Comparison of ENCODE assay signal across 10 mouse cellular contexts in the genomic region with DNA sequence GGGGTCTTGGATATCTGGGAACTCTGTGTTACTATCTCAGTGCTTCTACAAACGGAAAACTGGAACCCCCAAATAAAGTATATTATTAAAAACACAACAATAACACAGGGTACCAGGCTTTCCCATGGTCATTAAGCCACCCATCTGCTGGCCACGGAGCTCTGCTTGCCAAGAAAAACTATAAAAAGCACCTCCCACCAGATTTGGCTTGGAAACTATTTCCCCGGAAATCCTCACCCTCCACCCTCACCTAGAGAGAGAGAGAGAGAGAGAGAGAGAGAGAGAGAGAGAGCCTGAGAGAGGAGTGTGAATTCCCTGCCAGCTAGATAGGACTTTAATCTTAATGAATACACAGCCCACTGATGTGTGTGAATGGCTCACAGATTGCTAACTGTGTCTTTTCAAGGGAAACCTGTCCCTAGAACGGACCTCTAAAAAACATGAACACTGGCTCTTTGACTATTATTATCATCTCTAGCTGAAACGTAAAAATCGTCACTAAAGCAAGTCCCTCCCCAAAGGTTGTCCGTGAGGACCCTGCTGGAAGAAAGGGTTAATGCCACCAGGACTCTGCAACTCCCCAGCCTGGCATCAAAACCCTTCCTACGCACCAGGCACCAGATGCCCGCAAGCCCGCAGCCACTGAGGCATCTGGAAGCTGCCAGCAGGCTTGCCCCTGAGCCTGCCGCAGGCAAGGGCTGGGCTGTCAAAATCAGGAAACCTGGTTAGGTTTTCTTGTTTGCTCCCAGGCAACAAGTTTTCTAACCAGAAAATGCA. TPM values are rescaled to one million over a fixed set of nuclear protein-coding genes. Genes with fewer than 3 reads are reported as not detected.
DNase-seq lines count a peak whose midpoint lies in the region; ATAC-seq and TF ChIP-seq lines count a peak whose summit lies in the region.
"Had no signal": no experiment of that assay in that cellular context is flagged by ENCODE, and none has a peak within 500 bp of the region (broad histone marks: within the 10 kb centered on the region; RNA-seq: fewer than 3 reads in every experiment).

No protein-coding gene starts in this region.

- no peaks in the 10 kb centered on the region for H3K36me3 ChIP-seq in limb, embryonic 12.5 days
- H3K36me3 ChIP-seq in limb, embryonic 10.5 days = no peaks in the 10 kb centered on the region
- H3K36me3 ChIP-seq in heart, embryonic 14.5 days (ENCODE audit: control insufficient read depth, insufficient read depth, low read length) = no peaks in the 10 kb centered on the region
- no peaks in the 10 kb centered on the region for H3K36me3 ChIP-seq in midbrain, postnatal 0 days (ENCODE audit: insufficient read depth, low read length)

- peaks cover 55% of the 10 kb centered on the region for H3K27me3 ChIP-seq in limb, embryonic 12.5 days
- peaks cover 64% of the 10 kb centered on the region for H3K27me3 ChIP-seq in limb, embryonic 10.5 days (ENCODE audit: low read depth, poor library complexity, severe bottlenecking)
- peaks cover 11% of the 10 kb centered on the region for H3K27me3 ChIP-seq in heart, embryonic 14.5 days (ENCODE audit: control insufficient read depth, insufficient read depth, low read length)
- peaks cover 14% of the 10 kb centered on the region for H3K27me3 ChIP-seq in midbrain, postnatal 0 days (ENCODE audit: insufficient read depth, low read length)

- WGBS in limb, embryonic 12.5 days = 49% methylated on average over 11 of the region's 11 CpGs
- WGBS in limb, embryonic 10.5 days = 67% methylated on average over 11 of the region's 11 CpGs
- 20% methylated on average over 11 of the region's 11 CpGs for WGBS in heart, embryonic 14.5 days
- WGBS in midbrain, postnatal 0 days = 37% methylated on average over 11 of the region's 11 CpGs

- no peak overlapping the region for H3K27ac ChIP-seq in limb, embryonic 12.5 days
- H3K27ac ChIP-seq in limb, embryonic 10.5 days = no peak overlapping the region
- peak overlapping the region; percentile 78 to 92 for H3K27ac ChIP-seq in heart, embryonic 14.5 days (replicated peaks in 1 of 2; ENCODE audit: control insufficient read depth in 1 of 2, insufficient read depth in 1 of 2, low read depth in 2 of 2, low read length in 2 of 2)
- no peak overlapping the region for H3K27ac ChIP-seq in midbrain, postnatal 0 days (ENCODE audit: low read depth, low read length)
- H3K27ac ChIP-seq: liver, embryonic 14.5 days had no signal

- H3K4me1 ChIP-seq in limb, embryonic 12.5 days (replicated peaks) = peaks cover 51% of the 10 kb centered on the region
- peaks cover 47% of the 10 kb centered on the region for H3K4me1 ChIP-seq in limb, embryonic 10.5 days
- peaks cover 41 to 66% of the 10 kb centered on the region in 2 experiments for H3K4me1 ChIP-seq in heart, embryonic 14.5 days (ENCODE audit: control insufficient read depth in 2 of 2, insufficient read depth in 2 of 2, low read length in 2 of 2)
- H3K4me1 ChIP-seq in midbrain, postnatal 0 days (ENCODE audit: insufficient read depth, low read length) = peaks cover 16% of the 10 kb centered on the region

- H3K9ac ChIP-seq in limb, embryonic 12.5 days (replicated peaks) = no peak overlapping the region
- H3K9ac ChIP-seq in heart, embryonic 14.5 days (ENCODE audit: low read length) = peak overlapping the region; percentile 88
- no peak overlapping the region for H3K9ac ChIP-seq in midbrain, postnatal 0 days (replicated peaks; ENCODE audit: low read length, poor library complexity, severe bottlenecking)
- H3K9ac ChIP-seq: liver, embryonic 14.5 days had no signal

- H3K9me3 ChIP-seq in limb, embryonic 12.5 days = no peaks in the 10 kb centered on the region
- H3K9me3 ChIP-seq in limb, embryonic 10.5 days (replicated peaks) = no peaks in the 10 kb centered on the region
- H3K9me3 ChIP-seq in heart, embryonic 14.5 days (ENCODE audit: control insufficient read depth, low read length) = no peaks in the 10 kb centered on the region
- H3K9me3 ChIP-seq in midbrain, postnatal 0 days (ENCODE audit: low read length) = no peaks in the 10 kb centered on the region

- TF ChIP-seq CTCF in midbrain, postnatal 0 days (IDR thresholded peaks at IDR 0.05) = 0 out of 2 replicates have a peak, but pooled peaks have one; percentile 1

- H3K4me2 ChIP-seq in limb, embryonic 12.5 days = peak overlapping the region; percentile 73
- H3K4me2 ChIP-seq in heart, embryonic 14.5 days (ENCODE audit: low read length) = peak overlapping the region; percentile 75
- 0 out of 2 replicates have a peak overlapping the region, but pooled peaks have one; percentile 9 for H3K4me2 ChIP-seq in midbrain, postnatal 0 days (ENCODE audit: low read depth, low read length, poor library complexity, severe bottlenecking)

- H3K4me3 ChIP-seq in limb, embryonic 12.5 days (replicated peaks) = no peak overlapping the region
- H3K4me3 ChIP-seq in limb, embryonic 10.5 days = no peak overlapping the region
- H3K4me3 ChIP-seq in heart, embryonic 14.5 days (ENCODE audit: control insufficient read depth in 1 of 2, insufficient read depth in 1 of 2, low read depth in 1 of 2, low read length in 2 of 2) = peak overlapping the region; percentile 70 to 78
- peak overlapping the region; percentile 3; the same call in 1 of the 2 replicates for H3K4me3 ChIP-seq in midbrain, postnatal 0 days (ENCODE audit: low read depth, low read length)

- ATAC-seq in limb, embryonic 12.5 days (ENCODE audit: insufficient number of reproducible peaks, insufficient read depth, low FRiP score, low TSS enrichment, low read depth) = no peak
- no peak for ATAC-seq in heart, embryonic 14.5 days (ENCODE audit: insufficient number of reproducible peaks, insufficient read depth, low FRiP score, low read depth)
- no peak for ATAC-seq in midbrain, postnatal 0 days (ENCODE audit: low FRiP score)
- ATAC-seq in megakaryocyte-erythroid progenitor cell, adult 5-6 weeks (replicated peaks; ENCODE audit: low FRiP score, low TSS enrichment, poor library complexity, severe bottlenecking) = no peak

- peak; percentile 35 for DNase-seq in adrenal gland, postnatal 14 days
- no peak for DNase-seq in adrenal gland, postnatal 36 days
- DNase-seq in limb, embryonic 10.5 days (ENCODE audit: low spot score) = no peak
- peak; percentile 51 for DNase-seq in midbrain, postnatal 0 days (ENCODE audit: low spot score)
- no peak for DNase-seq in cerebellum, adult 18-20 months
- DNase-seq: cerebellum, adult 8-10 months had no signal

RNA-seq across cellular contexts. Expression of gene Nfatc2, which starts 12.7 kb away (rescaled TPM):
- 2.7 and 7.6 TPM in 2 replicates for total RNA-seq in adrenal gland, postnatal 14 days (2021)
- total RNA-seq in adrenal gland, postnatal 36 days (2021) = 1 to 10 TPM; 2.6 to 3.0 TPM
- polyA plus RNA-seq in limb, embryonic 12.5 days (2016; fragmentation: Nextera tagmentation; extraction: Ambion mirVana) = 5.3 and 5.5 TPM in 2 replicates
- polyA plus RNA-seq in limb, embryonic 10.5 days (2016; fragmentation: Nextera tagmentation; extraction: Ambion mirVana) = 1.0 and 3.2 TPM in 2 replicates
- 13.0 and 13.2 TPM in 2 replicates for polyA plus RNA-seq in heart, embryonic 14.5 days (2014; fragmentation: Nextera tagmentation; extraction: Ambion mirVana)
- 5.1 and 6.4 TPM in 2 replicates for total RNA-seq in midbrain, postnatal 0 days (2014; rRNA removed)
- polyA plus RNA-seq in midbrain, postnatal 0 days (2015; fragmentation: Nextera tagmentation; extraction: Ambion mirVana) = 7.3 and 8.2 TPM in 2 replicates
- total RNA-seq in megakaryocyte-erythroid progenitor cell, adult 5-6 weeks (2014; fragmentation: Nextera tagmentation) = 0.44 and 0.69 TPM in 2 replicates
- total RNA-seq in megakaryocyte-erythroid progenitor cell, adult 5-6 weeks (2017) = 0.33 and 0.46 TPM in 2 replicates

Comparison
In these comparisons a context has a peak if more than half of its experiments do, and no peak if none do; other contexts are left out.
1. DNase-seq: peak in adrenal gland, postnatal 14 days (single experiment) and midbrain, postnatal 0 days (single experiment); none in adrenal gland, postnatal 36 days (0 of 2), limb, embryonic 10.5 days (single experiment) and cerebellum, adult 18-20 months (0 of 2).
2. H3K27ac ChIP-seq: peak in heart, embryonic 14.5 days (2 of 2); none in limb, embryonic 12.5 days (single experiment), limb, embryonic 10.5 days (single experiment) and midbrain, postnatal 0 days (single experiment).
3. H3K4me2 ChIP-seq: peak in every context shown above with its lines; median percentile 75 in heart, embryonic 14.5 days; 73 in limb, embryonic 12.5 days; 9 in midbrain, postnatal 0 days.
4. H3K4me3 ChIP-seq: peak in heart, embryonic 14.5 days (2 of 2) and midbrain, postnatal 0 days (single experiment); none in limb, embryonic 12.5 days (single experiment) and limb, embryonic 10.5 days (single experiment).